Comparison of ENCODE assay signal across 7 mouse cellular contexts in genomic region chr1:37997867-37998266, GRCm38 (mm10). TPM values are rescaled to one million over a fixed set of nuclear protein-coding genes. Genes with fewer than 3 reads are reported as not detected.
DNase-seq lines count a peak whose midpoint lies in the region; ATAC-seq and TF ChIP-seq lines count a peak whose summit lies in the region.

TSS of gene Txndc9 (minus strand) at chr1:37997893.
TSS of gene Eif5b (plus strand) at chr1:37998010.

- H3K4me3 ChIP-seq in intestine, postnatal 0 days (ENCODE audit: low read depth, low read length): peak within 1 kb of the TSS; percentile 96
- peak within 1 kb of the TSS; percentile 96 for H3K4me3 ChIP-seq in midbrain, embryonic 12.5 days
- H3K4me3 ChIP-seq in small intestine, adult 2 months (ENCODE audit: low read depth, low read length): peak within 1 kb of the TSS; percentile 96

- under 1% methylated on average over 50 of the region's 50 CpGs for WGBS in intestine, postnatal 0 days
- WGBS in midbrain, embryonic 12.5 days: under 1% methylated on average over 50 of the region's 50 CpGs
- WGBS in small intestine, adult 2 months: under 1% methylated on average over 50 of the region's 50 CpGs

- peaks cover 4% of the 10 kb centered on the region; the same call in 1 of the 2 replicates for H3K4me1 ChIP-seq in intestine, postnatal 0 days (replicated peaks; ENCODE audit: control insufficient read depth, insufficient read depth, low read length)
- peaks cover 18% of the 10 kb centered on the region for H3K4me1 ChIP-seq in midbrain, embryonic 12.5 days
- no peaks in the 10 kb centered on the region for H3K4me1 ChIP-seq in small intestine, adult 2 months (ENCODE audit: control insufficient read depth, insufficient read depth, insufficient read length, low read length)

- intact Hi-C loops in left cerebral cortex, postnatal 4 days (cut with DNase I): loop anchor here (5.0 kb wide), 1 partner anchor 106 kb away; the partner anchor contains the start of genes Mitd1 and Mrpl30

- peak within 1 kb of the TSS; percentile 88 for H3K9ac ChIP-seq in intestine, postnatal 0 days (ENCODE audit: low read depth, low read length)
- peak within 1 kb of the TSS; percentile 96 for H3K9ac ChIP-seq in midbrain, embryonic 12.5 days (replicated peaks)

- TF ChIP-seq POLR2A in small intestine, adult 2 months (IDR thresholded peaks at IDR 0.05; ENCODE audit: low read depth, low read length): peak; percentile 64; the same call in 1 of the 2 replicates

- peak; percentile 87 for ATAC-seq in intestine, postnatal 0 days
- ATAC-seq in midbrain, embryonic 12.5 days (ENCODE audit: low FRiP score, low read depth): peak; percentile 89

- peak within 1 kb of the TSS; percentile 66 for H3K4me2 ChIP-seq in intestine, postnatal 0 days (replicated peaks; ENCODE audit: low read depth)
- peak within 1 kb of the TSS; percentile 88 for H3K4me2 ChIP-seq in midbrain, embryonic 12.5 days (replicated peaks)

- peak within 1 kb of the TSS; percentile 92 for H3K27ac ChIP-seq in intestine, postnatal 0 days (ENCODE audit: low read depth, low read length)
- peak within 1 kb of the TSS; percentile 92 for H3K27ac ChIP-seq in midbrain, embryonic 12.5 days (replicated peaks)
- peak within 1 kb of the TSS; percentile 91 for H3K27ac ChIP-seq in small intestine, adult 2 months (ENCODE audit: insufficient read depth, low read depth, low read length)

- no peaks in the 10 kb centered on the region for H3K9me3 ChIP-seq in intestine, postnatal 0 days (ENCODE audit: control insufficient read depth)
- H3K9me3 ChIP-seq in midbrain, embryonic 12.5 days: no peaks in the 10 kb centered on the region

- no peaks in the 10 kb centered on the region for H3K27me3 ChIP-seq in intestine, postnatal 0 days (replicated peaks; ENCODE audit: control insufficient read depth, insufficient read depth, low read length)
- H3K27me3 ChIP-seq in midbrain, embryonic 12.5 days: no peaks in the 10 kb centered on the region
- no peaks in the 10 kb centered on the region for H3K27me3 ChIP-seq in small intestine, adult 2 months (ENCODE audit: control insufficient read depth, insufficient read depth, low read length)

- DNase-seq in adrenal gland, adult 8-10 months: peak; percentile 93
- DNase-seq in embryo, embryonic 9.5 days (ENCODE audit: extremely low spot score): peak; percentile 93
- peak; percentile 30 for DNase-seq in gonadal fat pad, adult 2 months (ENCODE audit: low read depth)
- peak; percentile 96 for DNase-seq in left cerebral cortex, postnatal 4 days

- peak; percentile 77 for TF ChIP-seq CTCF in intestine, postnatal 0 days (IDR thresholded peaks at IDR 0.05; ENCODE audit: low read depth)
- TF ChIP-seq CTCF in small intestine, adult 2 months (IDR thresholded peaks at IDR 0.05; ENCODE audit: extremely low read depth, insufficient read length, insufficient replicate concordance, low read depth, low read length): peak; percentile 26

- H3K36me3 ChIP-seq in intestine, postnatal 0 days (ENCODE audit: control insufficient read depth, insufficient read depth): peaks cover 26% of the 10 kb centered on the region
- H3K36me3 ChIP-seq in midbrain, embryonic 12.5 days: peaks cover 26% of the 10 kb centered on the region
- peaks cover 18% of the 10 kb centered on the region for H3K36me3 ChIP-seq in small intestine, adult 2 months (ENCODE audit: control insufficient read depth, insufficient read depth, low read length)

RNA-seq across cellular contexts. Expression of gene Txndc9, which starts in this region (rescaled TPM):
- 10 to 100 TPM; 74.0 to 87.7 (median 83.5) TPM for total RNA-seq in adrenal gland, adult 8-10 months (2022)
- 9.8 and 12.3 TPM in 2 replicates for polyA plus RNA-seq in gonadal fat pad, adult 2 months (2012; rRNA removed)
- 101 and 103 TPM in 2 replicates for polyA plus RNA-seq in intestine, postnatal 0 days (2015; fragmentation: Nextera tagmentation; extraction: Ambion mirVana)
- total RNA-seq in left cerebral cortex, postnatal 4 days (2021): 10 to 100 TPM; 72.7 to 75.0 TPM
- polyA plus RNA-seq in midbrain, embryonic 12.5 days (2016; fragmentation: Nextera tagmentation; extraction: Ambion mirVana): 146 and 166 TPM in 2 replicates
- polyA plus RNA-seq in small intestine, adult 2 months (2012; rRNA removed): 2.3 and 4.0 TPM in 2 replicates

RNA-seq across cellular contexts. Expression of gene Eif5b, which starts in this region (rescaled TPM):
- total RNA-seq in adrenal gland, adult 8-10 months (2022): 10 to 100 TPM; 44.4 to 53.0 (median 48.8) TPM
- 8.1 and 12.3 TPM in 2 replicates for polyA plus RNA-seq in gonadal fat pad, adult 2 months (2012; rRNA removed)
- 14.8 and 17.2 TPM in 2 replicates for polyA plus RNA-seq in intestine, postnatal 0 days (2015; fragmentation: Nextera tagmentation; extraction: Ambion mirVana)
- total RNA-seq in left cerebral cortex, postnatal 4 days (2021): 10 to 100 TPM; 50.7 to 51.0 TPM
- polyA plus RNA-seq in midbrain, embryonic 12.5 days (2016; fragmentation: Nextera tagmentation; extraction: Ambion mirVana): 28.3 and 29.1 TPM in 2 replicates
- polyA plus RNA-seq in small intestine, adult 2 months (2012; rRNA removed): 0.58 and 1.0 TPM in 2 replicates

Comparison
In these comparisons a context has a peak if more than half of its experiments do, and no peak if none do; other contexts are left out.
1. Peak in every context shown above with its lines: DNase-seq, ATAC-seq, H3K4me3 ChIP-seq and H3K27ac ChIP-seq.
2. DNase-seq: peak in every context shown above with its lines; median percentile 96 in left cerebral cortex, postnatal 4 days; 93 in adrenal gland, adult 8-10 months; 93 in embryo, embryonic 9.5 days; 30 in gonadal fat pad, adult 2 months.